Mouse (Mus musculus) megakaryocyte, embryonic 14.5 days (primary cell): ENCODE results near the gene Gnb1. TPM values are rescaled to one million over a fixed set of nuclear protein-coding genes. Genes with fewer than 3 reads are reported as not detected.

ENCODE experiments used
- H3K27me3 ChIP-seq: replicated peaks from 2 replicates; pipeline ENCODE3; 2012; ENCODE audit warnings: inconsistent platforms
- H3K36me3 ChIP-seq: replicated peaks from 2 replicates; pipeline ENCODE3; 2012; ENCODE audit warnings: low read length, inconsistent platforms, mixed read lengths
- H3K4me1 ChIP-seq: 2 replicates; pipeline ENCODE4 v1.6.1; 2012; ENCODE audit warnings: inconsistent platforms
- H3K4me3 ChIP-seq: replicated peaks from 2 replicates; pipeline ENCODE3; 2012; ENCODE audit warnings: moderate library complexity, mild to moderate bottlenecking, inconsistent platforms
- H3K9me3 ChIP-seq: 2 replicates; pipeline ENCODE4 v1.6.1; 2012; ENCODE audit warnings: inconsistent platforms
- FLI1 ChIP-seq: IDR thresholded peaks from 2 replicates; pipeline ENCODE4 v1.6.1; 2012; ENCODE audit warnings: low read length, inconsistent platforms, mixed read lengths
- GATA1 ChIP-seq: IDR thresholded peaks from 3 replicates; pipeline ENCODE4 v1.6.1; 2012; ENCODE audit warnings: mixed read lengths, low read length, inconsistent platforms, borderline replicate concordance
- polyA plus RNA-seq: library from polyadenylated mRNA; stranded (reverse); fragments of >175 nt; gene quantifications from 2 replicates; pipeline ENCODE4 v1.2.3, GENCODE M21; 2012; ENCODE audit warnings: low replicate concordance; ENCODE audit not compliant: insufficient read depth

Gene Gnb1
- polyA plus RNA-seq = 28.3 and 39.1 TPM in 2 replicates

DNA sequence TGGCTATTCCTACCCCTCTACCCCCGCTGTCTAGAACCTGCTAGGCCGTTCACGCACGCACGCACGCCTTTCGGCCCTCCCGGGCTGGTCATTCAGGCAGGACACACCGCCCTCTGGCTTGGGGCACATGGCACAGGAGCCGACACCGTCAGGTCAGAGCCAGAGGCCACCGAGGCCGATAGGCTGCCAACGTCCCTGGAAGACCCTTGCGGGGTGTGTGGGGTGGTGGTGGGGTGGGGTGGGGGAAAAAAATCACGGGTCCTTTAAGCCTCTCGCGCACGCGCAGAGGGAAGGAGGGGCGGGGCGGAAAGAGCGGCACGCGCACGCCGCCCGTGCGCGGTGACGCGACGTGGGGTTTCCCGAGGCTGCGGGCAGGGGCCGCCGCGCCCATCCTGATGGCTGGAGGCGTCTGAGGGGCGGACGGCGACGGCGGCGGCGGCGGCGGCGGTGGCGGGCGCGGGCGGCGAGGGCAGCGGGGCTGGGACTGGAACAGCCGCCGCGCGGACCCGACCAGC lies at the start of gene Gnb1:
Gene Gnb1, plus strand, starts transcription at position 372 of the 515 bp plus-strand sequence.
- Histone ChIP-seq H3K9me3 (no peaks in the 10 kb centered on the region), H3K36me3 (peaks cover 5% of the 10 kb centered on the region), H3K4me1 (peaks cover 79% of the 10 kb centered on the region), H3K4me3 (peak within 1 kb of the TSS; percentile 99), H3K27me3 (no peaks in the 10 kb centered on the region)
- no peak for TF ChIP-seq FLI1
- TF ChIP-seq GATA1 = no peak

DNA sequence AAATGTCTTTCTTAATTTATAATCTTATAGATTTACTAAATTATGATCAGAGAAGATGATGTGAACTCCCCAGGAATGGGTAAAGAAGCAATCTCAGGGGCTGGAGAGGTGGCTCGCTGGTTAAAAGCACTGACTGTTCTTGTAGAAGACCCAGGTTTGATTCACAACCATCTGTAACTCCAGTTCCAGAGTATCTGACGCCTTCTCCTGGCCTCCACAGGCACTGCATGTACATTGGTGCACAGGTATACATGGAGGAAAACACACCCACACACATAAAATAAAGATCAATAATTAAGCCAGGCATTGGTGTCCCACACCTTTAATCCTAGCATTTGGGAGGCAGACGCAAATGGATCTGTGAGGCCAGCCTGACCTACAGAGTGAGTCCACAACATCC lies 48.4 kb upstream of the Gnb1 start:
- TF ChIP-seq FLI1 (no peak), GATA1 (no peak)
- H3K36me3 ChIP-seq = no peaks in the 10 kb centered on the region
- H3K4me1 ChIP-seq = peaks cover 16% of the 10 kb centered on the region
- H3K9me3 ChIP-seq = no peaks in the 10 kb centered on the region
- peaks cover 49% of the 10 kb centered on the region for H3K27me3 ChIP-seq
- no peak overlapping the region for H3K4me3 ChIP-seq

DNA sequence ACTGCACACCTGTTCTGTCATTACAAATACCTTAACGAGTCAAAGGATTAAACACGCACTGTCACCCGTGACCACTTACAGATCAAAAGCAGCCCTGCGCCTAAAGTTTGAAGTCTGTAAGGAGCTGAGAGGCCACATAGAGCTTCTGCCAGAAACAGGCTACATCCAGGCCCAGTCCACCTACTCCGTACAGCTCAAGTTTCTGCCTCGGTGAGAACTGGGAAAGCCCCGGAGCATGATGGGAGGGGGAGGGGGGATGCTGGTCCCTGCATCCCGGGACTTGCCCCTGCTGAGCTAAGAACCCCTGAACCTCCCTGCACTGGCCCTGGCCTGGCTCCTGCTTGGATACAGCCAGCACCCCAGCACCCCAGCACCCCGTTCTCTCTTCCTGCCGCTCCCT lies 39.6 kb upstream of the Gnb1 start:
- no peaks in the 10 kb centered on the region for H3K9me3 ChIP-seq
- peaks cover 41% of the 10 kb centered on the region for H3K27me3 ChIP-seq
- H3K36me3 ChIP-seq = no peaks in the 10 kb centered on the region
- H3K4me3 ChIP-seq = no peak overlapping the region
- peaks cover 19% of the 10 kb centered on the region for H3K4me1 ChIP-seq
- no peak for TF ChIP-seq GATA1
- TF ChIP-seq FLI1 = no peak

DNA sequence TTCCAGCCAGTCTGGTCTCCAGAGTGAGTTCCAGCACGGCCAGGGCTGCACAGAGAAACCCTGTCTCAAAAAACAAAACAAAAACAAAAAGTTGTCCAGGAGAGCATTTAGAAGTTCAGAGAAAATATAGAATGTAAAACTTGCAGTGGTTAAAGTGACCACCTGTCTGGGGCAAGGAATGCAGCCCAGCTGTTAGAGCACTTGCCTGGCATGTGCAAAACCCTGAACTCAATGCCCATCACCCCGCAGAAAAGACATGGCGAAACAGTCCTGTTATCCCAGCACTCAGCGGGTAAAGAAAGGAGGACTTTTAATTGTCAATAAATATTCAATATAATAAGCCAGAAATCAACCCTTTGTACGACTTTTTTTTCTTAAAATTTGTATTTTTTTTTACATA lies 32.6 kb upstream of the Gnb1 start:
- TF ChIP-seq FLI1 (no peak), GATA1 (no peak)
- Histone ChIP-seq H3K36me3 (no peaks in the 10 kb centered on the region), H3K4me1 (peaks cover 19% of the 10 kb centered on the region), H3K9me3 (no peaks in the 10 kb centered on the region), H3K27me3 (peaks cover 50% of the 10 kb centered on the region), H3K4me3 (no peak overlapping the region)

DNA sequence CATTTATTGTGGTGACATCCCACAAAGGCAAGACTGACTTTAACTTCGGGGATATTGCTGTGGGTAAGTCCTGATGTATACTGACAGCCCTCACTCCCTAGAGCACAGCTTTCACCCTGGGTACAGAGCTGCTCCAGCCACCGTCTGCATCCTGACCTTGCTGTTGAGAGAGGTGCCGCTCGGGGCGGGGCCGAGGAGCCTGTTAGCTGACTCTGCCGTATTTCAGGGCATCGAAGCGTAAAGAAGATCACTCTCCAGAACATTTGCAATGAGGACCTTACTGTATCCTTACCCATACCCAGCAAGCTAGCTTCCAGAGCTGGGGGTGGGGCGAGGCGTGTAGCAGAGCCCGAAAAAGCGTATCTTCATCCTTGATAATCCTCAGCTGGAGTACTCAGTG lies 28.1 kb upstream of the Gnb1 start:
- TF ChIP-seq FLI1 = no peak
- no peak for TF ChIP-seq GATA1
- Histone ChIP-seq H3K9me3 (no peaks in the 10 kb centered on the region), H3K4me1 (peaks cover 4% of the 10 kb centered on the region; the same call in 1 of the 2 replicates), H3K4me3 (no peak overlapping the region), H3K27me3 (peaks cover 83% of the 10 kb centered on the region), H3K36me3 (no peaks in the 10 kb centered on the region)

DNA sequence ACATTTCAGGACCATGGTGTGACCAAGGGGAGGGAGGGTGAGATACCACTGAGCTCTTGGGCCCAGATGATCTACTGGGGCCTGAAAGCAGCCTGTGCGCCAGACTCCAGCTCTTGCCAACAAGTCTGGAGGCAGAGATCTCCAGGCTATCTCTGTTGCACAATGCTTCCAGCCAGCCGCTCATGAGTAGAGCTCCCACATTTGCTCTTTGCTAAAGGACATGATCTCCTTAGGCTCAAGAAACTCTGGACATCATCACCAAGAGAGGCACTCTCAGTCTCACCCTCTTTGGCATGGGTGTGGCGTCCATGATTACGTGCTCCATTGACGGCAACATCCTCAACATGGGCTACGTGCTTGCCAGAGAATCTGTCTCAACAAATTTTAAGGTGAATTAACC lies 27.6 kb upstream of the Gnb1 start:
- Histone ChIP-seq H3K4me3 (no peak overlapping the region), H3K9me3 (no peaks in the 10 kb centered on the region), H3K36me3 (no peaks in the 10 kb centered on the region), H3K27me3 (peaks cover 89% of the 10 kb centered on the region), H3K4me1 (peaks cover 5% of the 10 kb centered on the region; the same call in 1 of the 2 replicates)
- TF ChIP-seq GATA1 (no peak), FLI1 (no peak)

DNA sequence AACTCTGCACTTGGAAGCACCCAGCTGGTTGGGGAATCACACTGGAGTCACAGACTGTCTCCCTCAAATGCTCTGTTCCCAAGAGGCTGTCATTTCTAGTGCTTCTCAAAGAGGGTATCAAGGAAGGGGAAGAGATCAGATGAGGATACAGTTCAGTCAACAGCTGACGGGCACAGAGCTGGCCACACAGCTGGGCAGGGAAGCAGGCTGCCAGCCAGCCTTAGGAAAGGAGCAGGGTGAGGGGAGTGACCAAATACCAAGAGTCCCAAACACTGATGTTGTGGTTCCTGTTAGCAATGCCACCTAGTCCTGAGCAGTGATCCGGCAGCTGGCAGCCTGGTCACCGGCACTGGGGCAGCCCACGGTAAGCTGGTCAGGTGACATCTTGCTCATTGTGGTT lies 27.1 kb upstream of the Gnb1 start:
- Histone ChIP-seq H3K27me3 (peaks cover 93% of the 10 kb centered on the region), H3K9me3 (no peaks in the 10 kb centered on the region)
- TF ChIP-seq GATA1 (no peak), FLI1 (no peak)

DNA sequence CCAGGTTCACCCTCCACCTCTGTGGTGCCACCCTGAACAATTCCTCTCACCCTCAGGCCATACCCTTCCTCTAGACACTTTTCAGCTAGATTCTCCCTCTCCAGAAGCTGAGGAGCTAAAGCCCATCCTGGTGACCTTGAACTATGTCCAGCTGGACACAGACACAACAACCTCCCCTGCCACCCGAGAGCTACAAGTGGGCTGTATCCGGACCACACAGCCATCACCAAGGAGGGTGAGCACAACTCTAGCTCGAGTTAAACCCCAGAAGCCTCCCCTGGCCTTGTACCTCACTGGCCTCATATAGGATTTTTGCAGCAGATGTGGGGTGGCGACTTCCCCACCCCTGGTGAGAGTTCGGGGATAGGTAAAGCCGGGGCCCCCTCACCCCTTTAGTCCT lies 25.6 kb upstream of the Gnb1 start:
- no peaks in the 10 kb centered on the region for H3K9me3 ChIP-seq
- H3K27me3 ChIP-seq = peaks cover 100% of the 10 kb centered on the region
- no peaks in the 10 kb centered on the region for H3K36me3 ChIP-seq
- H3K4me3 ChIP-seq = no peak overlapping the region
- peaks cover 23% of the 10 kb centered on the region for H3K4me1 ChIP-seq
- TF ChIP-seq GATA1 (no peak), FLI1 (no peak)

More for the DNA sequence above, 27.1 kb upstream of the Gnb1 start:
- Histone ChIP-seq H3K36me3 (no peaks in the 10 kb centered on the region), H3K4me1 (peaks cover 10% of the 10 kb centered on the region), H3K4me3 (no peak overlapping the region)

DNA sequence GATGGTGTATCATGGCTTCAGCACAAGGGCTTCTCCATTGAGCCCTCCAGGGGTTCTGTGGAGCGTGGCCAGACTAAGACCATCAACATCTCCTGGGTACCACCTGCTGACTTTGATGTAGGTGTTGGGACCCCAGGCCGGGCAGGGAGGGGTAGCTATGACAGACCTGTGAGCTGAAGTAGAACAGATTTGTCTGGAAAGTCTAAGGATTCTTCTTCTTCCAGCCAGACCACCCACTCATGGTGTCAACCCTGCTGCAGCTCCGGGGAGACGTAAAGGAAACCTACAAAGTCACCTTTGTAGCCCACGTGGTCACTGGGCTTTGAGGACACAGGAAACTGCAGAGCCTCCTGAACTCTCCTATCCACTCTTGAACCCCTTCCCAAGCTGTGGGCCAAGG lies 25.1 kb upstream of the Gnb1 start:
- H3K27me3 ChIP-seq = peaks cover 100% of the 10 kb centered on the region
- no peaks in the 10 kb centered on the region for H3K36me3 ChIP-seq
- no peak overlapping the region for H3K4me3 ChIP-seq
- H3K9me3 ChIP-seq = no peaks in the 10 kb centered on the region
- H3K4me1 ChIP-seq = peaks cover 23% of the 10 kb centered on the region
- TF ChIP-seq FLI1 = no peak
- no peak for TF ChIP-seq GATA1

DNA sequence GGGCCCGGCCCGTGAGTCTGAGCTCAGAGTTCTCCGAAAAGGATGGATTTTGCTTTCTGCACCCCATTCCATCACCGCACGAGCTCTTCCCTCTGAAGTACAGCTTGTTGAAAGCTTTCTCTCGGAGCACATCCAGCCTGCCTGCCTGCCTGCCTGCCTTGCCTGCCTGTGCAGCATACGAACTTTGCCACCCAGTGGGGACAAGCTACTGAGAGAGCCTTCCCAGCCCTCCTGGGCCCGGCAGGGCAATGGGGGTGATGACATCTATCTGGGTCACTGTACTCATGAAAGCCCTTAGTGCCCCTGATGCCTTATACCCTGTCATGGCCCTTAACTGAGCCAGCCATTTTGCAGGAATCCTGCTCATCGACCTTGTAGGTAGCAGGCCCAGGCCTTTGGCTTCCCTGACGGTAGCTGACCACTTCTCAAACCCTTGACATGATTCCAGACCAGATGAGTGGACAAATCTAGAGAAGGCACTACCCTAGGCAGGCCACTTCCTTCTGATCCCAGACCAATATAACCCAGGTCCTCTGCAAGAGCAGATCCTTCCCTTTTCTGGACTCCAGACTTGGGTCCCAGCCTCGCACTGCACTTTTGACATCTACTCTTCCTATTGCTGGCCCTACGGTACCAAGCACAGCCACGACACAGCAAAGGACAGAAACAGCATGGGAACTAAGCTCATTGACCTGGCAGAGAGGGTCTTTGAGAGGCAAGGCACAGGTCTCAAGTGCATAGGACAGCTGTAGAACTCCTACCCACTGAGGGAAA lies 23.7 kb upstream of the Gnb1 start:
- no peak overlapping the region for H3K4me3 ChIP-seq
- no peaks in the 10 kb centered on the region for H3K36me3 ChIP-seq
- peaks cover 23% of the 10 kb centered on the region for H3K4me1 ChIP-seq
- H3K27me3 ChIP-seq = peaks cover 99% of the 10 kb centered on the region
- no peak for TF ChIP-seq FLI1
- TF ChIP-seq GATA1 = no peak
- H3K9me3 ChIP-seq = no peaks in the 10 kb centered on the region
